Mouse (Mus musculus) thymus, adult 2 months (tissue): ENCODE results near the gene Sec22b.

ENCODE experiments used
- CTCF ChIP-seq: fragments of 200-500 bp; IDR thresholded peaks from 2 replicates; pipeline ENCODE4 v1.5.1; 2012; ENCODE audit warnings: mild to moderate bottlenecking, control low read depth, low read length, moderate library complexity, borderline replicate concordance; ENCODE audit not compliant: control insufficient read depth, poor library complexity, insufficient read depth; ENCODE audit errors: extremely low read depth
- POLR2A ChIP-seq: fragments of 200-500 bp; IDR thresholded peaks from 2 replicates; pipeline ENCODE4 v1.6.1; 2012; ENCODE audit warnings: mild to moderate bottlenecking, low read length, control low read depth, moderate library complexity; ENCODE audit not compliant: control insufficient read depth, poor library complexity, insufficient read depth; ENCODE audit errors: extremely low read depth

DNA sequence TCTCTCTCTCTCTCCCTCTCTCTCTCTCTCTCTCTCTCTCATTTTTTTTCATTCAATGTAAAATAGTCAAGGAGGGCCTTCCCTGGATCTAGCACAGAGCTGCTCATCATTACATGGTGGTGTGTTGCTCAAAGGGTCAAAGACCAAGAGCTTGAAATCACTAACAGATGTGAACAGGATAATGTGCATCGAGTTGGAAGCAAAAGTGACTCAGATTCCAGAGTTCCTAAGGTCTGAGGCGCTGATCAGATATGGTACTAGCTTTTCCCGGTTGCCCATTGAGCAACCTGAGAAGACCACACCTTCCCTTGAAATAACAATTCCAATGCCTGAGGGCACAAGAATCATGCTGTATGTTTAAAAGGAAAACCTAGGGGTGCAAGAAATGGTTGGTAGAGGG, 2.6 kb upstream of the Sec22b start:
- TF ChIP-seq CTCF (no peak), POLR2A (no peak)
